Mouse (Mus musculus) liver, adult (tissue): ENCODE data around the gene Fam214a.

Source experiments
- GATA4 ChIP-seq: IDR thresholded peaks from 2 replicates; pipeline ENCODE4 v1.6.1; 2014; ENCODE audit warnings: mild to moderate bottlenecking, low read length; ENCODE audit not compliant: insufficient replicate concordance

The Fam214a gene

DNA sequence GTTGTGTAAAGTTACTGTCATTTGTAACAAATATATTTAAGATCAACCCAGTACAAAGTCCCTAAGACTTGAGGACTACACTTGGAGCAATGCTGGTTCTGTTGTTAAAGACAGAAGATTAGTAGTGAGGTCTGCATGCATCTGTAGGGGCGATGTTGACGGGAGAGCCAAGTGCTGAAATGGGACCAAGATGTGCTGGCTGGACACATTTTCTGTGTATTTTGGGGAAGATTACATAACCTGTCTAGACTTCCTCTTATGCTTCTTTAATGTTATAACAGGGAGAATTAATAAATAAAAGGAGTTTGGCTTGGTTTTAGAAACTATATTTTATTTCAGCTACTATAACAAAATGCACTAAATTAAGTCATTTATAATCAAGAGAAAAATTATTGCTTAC lies 37.3 kb downstream of the Fam214a start:
- TF ChIP-seq GATA4, result no peak

- TF ChIP-seq GATA4, result no peak
Measured at GRCm38 (mm10) chr9:74994611-74995257, 42.0 kb downstream of the Fam214a start.

- no peak for TF ChIP-seq GATA4
Measured at GRCm38 (mm10) chr9:74996349-74996748, 43.7 kb downstream of the Fam214a start.

DNA sequence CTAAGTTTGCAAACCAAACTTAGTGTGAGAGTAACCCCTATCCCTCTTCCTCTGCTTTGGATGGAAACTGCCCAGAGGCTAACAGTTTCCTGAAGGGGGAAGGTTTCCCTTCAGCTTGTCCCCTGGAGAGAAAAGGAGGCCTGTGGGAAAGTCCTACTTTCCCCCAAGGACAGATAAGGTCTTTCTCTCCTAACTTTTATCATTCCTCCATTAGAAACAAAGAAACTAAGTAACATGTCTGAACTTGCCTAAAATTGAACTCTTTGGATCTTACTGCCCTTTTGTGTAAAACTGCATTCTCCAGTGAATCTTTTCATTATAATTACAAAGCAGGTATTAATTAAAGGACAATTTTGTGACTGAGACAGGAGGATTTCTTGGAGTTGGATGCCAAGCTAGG lies 45.3 kb downstream of the Fam214a start:
- TF ChIP-seq GATA4, result no peak

DNA sequence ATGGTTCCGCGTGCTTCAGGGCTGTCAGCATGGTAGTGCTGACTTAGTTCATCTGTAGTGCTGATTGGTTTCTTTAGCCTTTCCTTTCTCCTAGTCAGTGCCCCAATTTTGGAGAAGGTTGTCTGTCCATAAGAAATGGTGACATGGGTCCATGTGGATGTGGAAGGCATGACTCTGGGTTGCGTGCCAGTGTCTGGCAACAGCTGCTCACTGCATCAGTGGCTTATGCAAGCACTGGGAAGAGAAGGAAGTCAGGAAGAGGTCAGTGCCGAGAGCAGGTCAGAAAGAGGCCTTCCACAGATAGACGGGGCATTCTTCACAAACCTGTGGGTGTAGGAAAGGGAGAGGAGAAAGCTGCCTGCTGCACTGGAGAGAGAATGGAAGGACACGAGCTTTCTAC lies 48.3 kb downstream of the Fam214a start:
- TF ChIP-seq GATA4, result no peak

DNA sequence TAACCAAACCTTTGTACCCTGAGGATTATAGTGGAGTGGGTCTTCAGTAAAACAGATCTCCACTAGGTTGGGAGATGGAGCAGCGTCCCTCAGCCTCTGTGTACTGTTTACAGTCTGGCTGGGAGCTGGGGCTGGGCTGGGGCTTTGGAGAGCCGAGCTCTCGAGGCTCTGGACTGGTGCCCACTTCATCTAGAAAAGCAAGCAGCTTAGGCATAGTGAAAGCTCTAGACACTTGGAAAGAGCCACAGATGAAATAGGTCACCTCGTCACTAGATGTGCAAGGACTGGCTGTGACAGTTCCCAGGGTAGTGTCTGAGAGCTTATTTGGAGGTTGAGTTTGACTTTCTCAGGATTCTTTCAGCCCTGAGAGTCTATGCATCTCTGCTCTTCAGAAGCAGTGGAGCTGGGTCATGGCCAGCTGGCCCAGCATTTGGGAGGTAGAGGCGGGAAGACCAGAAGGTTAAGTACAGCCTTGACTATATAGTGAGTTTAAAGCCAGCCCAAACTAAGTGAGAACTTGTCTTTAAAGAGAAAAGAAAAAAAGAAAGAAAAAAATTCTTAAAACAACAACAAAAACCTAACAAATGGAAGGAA lies 49.0 kb downstream of the Fam214a start:
- no peak for TF ChIP-seq GATA4

DNA sequence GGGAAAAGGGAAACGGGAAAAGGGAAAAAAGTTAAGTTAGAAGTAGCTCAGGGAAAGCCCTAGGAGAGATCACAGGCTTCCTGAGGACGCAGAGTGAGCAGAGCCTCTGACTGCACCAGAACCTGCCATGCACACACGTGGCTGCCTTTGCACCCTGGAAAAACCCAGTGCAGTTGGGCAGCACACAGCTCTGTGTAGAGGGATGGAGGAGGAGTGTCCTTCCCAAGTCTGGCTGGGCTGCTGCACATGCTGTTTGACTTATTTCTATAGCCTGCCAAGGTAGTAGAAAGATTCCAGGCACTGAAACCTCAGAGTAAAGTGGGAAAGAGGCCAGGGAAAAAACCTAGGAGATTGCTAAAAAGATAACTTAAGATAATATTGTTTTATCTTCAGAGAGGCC lies 49.6 kb downstream of the Fam214a start:
- no peak for TF ChIP-seq GATA4

- no peak for TF ChIP-seq GATA4
Measured at GRCm38 (mm10) chr9:75004203-75004602, 51.5 kb downstream of the Fam214a start.

GRCm38 (mm10) chr9:75016591-75016990 lies 63.9 kb downstream of the Fam214a start:
- TF ChIP-seq GATA4, result no peak

DNA sequence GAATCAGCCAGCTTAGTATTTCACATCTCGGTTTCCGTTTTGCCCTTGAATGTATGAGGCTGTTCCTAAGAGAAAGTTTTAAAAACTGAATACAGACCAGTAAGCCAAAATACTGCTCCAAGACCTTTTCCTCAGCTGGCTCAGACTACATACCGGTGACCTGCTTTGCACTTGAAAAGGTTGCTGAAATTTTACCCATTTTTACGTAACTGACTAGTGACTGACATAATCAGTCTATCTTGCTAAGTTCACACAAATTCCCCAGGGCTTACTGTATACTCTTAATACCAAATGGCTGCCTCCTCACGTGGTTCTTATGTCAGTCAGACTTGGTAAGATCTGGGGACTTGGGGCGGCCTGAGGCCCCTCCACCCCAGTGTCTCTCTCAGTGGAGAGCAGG lies 66.5 kb downstream of the Fam214a start:
- no peak for TF ChIP-seq GATA4

DNA sequence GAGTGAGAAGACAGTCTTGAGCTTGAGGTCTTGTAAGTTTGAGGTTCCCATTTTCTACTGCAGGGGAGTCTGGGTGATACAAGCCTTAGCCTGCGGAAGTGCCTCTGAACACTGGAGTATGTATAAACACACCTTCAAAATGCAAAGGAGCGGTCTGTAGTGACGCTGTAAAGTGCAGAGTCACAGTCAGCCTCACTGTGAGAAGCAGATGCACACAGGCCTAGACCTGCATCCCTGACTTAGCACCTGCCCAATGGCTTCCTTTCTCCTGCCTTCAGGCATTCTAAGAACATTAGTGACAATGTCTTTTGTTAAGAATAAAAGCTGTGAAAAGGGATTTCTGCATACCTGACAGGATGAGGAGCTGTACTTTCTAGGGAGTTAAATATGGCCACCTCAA lies 66.9 kb downstream of the Fam214a start:
- TF ChIP-seq GATA4, result no peak

- no peak for TF ChIP-seq GATA4
Measured at GRCm38 (mm10) chr9:75020561-75020960, 67.9 kb downstream of the Fam214a start.

DNA sequence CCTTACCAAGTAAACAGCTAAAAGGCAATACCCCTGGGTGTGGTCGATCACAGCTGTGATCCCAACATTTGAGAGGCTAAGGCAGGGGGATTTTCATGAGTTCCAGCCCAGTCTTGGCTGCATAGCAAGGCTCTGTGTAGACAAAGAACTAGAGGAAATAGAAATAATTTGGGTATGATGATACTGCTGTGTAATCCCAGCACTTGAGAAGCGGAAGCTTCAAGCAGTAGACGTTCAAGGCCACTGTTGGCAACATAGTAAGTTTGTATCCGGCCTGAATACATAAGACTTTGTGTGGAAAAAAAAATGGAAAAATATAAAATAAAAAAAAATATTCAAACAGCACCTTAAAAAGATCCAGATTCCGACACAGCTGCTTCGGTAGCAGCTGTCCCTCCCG lies 69.9 kb downstream of the Fam214a start:
- TF ChIP-seq GATA4, result no peak

GRCm38 (mm10) chr9:75023150-75023894 lies 70.6 kb downstream of the Fam214a start:
- TF ChIP-seq GATA4, result no peak

DNA sequence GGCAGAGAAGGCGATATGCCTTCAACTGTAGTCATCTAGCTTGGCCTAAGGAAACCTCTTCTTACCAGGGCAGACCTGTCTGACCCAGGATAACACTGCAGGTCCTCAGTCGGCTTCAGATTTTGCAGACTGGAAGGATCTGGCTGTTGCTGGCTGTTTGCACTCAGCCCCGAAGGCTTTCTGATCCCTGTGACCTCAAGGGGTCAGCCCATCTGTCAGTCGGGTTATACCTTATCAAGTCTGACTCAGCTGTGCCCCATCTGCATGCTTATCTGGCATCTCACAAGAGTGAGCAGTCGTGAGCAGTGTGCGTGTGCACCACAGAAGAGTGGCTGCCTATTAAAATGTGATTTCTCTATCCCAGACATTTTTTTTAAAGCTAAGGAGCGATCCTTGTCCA lies 71.4 kb downstream of the Fam214a start:
- no peak for TF ChIP-seq GATA4

DNA sequence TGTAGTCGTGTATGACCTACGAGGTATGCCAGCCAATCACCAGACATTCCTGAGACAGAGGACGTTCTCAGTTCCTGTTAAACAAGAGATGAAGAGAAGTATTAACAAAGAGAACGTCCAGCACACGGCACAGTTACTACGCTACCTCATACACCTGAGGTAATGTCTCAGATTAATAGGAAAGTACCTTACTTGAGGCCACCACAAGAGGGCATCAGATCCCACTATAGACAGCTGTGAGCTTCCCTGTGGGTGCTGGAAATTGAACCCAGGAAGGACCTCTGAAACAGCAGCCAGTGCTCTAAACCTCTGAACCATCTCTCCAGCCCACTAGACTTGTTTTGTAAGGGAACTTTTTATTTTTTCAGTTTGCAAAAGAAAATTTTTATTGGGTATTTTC lies 73.0 kb downstream of the Fam214a start:
- no peak for TF ChIP-seq GATA4
